Mouse (Mus musculus) spleen, postnatal 14 days (tissue): ENCODE data around the gene Fhit.

ENCODE experiments used
- DNase-seq, 2 experiments: peaks; one replicate each; pipeline ENCODE4 v3.0.0; 2021 to 2022; ENCODE audit warnings: low spot score in 2 of 2

Gene Fhit

DNA sequence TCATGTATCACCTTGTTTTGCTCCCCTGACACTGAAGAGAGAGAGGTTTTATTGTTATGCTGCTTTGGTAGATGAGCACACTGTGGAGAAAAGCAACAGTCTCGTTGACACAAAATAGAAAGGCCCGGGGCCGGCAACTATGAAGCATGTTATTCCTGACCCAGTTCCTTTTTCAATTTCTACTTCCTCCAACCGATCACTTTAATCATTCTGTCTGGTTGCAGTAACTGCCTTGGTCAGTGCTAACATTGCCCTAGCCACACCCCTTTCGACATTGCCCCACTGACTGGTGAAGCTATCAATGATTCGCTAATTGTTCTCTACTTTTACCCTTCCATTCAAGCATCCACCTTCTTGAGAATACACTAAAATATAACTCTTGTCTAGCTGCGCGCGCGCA lies 1028.0 kb downstream of the Fhit start:
- no peak for DNase-seq

DNA sequence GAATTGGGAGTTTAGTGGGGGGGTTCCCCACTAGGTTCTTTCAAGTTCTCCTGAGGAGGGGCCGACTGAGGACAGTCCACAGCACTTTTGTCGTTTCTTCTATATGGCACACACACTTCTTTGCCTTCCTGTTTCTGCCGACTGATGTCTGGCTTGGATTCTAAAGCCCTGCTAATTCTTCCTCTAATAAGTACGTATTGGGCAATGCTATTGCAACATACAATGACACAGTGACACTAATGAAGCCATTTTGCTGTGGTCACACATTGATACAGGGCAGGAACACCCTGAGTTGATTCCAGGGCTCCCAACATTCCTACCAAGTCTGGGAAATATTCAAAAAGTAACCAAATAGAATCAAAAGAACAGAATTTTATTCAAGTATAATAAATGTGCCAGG lies 1032.2 kb downstream of the Fhit start:
- no peak for DNase-seq

DNA sequence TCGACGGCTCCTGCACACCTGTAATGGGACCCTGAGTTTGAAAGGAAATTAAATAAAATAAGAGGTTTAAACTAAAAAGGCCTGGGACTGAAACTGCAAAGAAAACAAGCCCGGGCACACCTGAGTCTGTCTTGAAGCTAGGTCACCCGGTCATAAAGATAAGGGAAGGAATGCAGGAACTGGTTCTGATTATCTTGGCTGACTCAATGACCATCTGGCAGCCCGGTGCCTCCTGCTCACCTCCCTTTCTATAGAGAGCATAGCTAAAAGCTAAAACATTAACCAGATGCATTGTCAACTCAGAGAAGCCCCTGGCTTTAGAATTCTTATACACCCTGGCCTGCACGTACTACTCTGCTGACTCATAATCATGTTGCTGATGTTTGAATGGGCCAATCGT lies 1032.7 kb downstream of the Fhit start:
- DNase-seq = no peak

DNA sequence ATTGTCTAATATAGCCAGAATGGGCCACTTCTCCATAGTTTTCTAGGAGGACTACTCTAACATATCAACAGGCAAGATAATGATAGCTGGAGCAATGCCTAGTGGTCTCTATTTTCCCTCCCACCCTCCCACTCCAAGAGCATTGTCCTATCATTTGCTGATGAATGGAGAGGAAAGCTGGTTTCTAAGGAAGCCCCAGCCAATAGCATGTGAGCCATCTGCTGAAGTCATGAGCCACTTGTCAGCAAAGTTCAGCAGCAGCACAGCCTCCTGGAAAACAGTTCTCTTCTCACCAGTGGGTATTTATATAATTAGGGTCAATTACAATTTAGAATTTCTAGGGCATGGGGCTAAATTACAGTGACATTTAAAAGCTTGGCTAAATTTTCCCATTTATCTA lies 1035.3 kb downstream of the Fhit start:
- no peak for DNase-seq

DNA sequence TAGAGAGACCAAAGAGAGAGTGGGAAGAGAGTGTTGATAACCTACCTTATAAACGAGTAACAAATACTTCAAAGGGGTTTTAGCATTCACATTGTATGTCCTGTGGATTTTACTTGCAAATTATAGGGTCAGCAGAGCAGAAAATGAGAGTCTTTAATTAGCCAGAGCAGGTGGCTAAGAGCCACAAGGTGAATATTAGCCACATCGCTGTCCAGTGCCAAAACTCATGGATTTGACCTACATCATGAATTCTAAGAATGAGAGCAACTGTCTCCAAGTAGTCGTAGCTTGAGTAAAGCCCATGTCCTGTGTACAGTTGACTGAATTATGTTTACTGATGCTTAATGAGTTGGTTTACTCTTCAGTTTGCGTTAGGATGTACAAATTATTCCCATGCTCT lies 1039.7 kb downstream of the Fhit start:
- DNase-seq = no peak

DNA sequence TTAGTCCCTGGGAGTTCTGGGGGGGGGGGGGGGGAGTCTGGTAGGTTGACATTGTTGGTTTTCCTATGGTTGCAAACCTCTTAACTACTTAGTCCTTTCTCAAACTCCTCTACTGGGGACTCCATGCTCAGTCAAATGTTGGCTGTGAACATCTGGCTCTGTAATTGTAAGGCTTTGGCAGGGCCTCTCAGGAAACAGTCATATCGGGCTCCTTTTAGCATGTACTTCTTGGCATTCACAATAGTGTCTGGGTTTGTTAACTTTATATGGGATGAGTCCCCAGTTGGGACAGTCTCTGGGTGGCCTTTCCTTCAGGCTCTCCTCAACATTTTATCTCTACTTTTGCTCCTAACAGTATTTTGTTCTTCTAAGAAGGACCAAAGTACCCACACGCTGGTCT lies 1065.6 kb downstream of the Fhit start:
- DNase-seq = no peak

DNA sequence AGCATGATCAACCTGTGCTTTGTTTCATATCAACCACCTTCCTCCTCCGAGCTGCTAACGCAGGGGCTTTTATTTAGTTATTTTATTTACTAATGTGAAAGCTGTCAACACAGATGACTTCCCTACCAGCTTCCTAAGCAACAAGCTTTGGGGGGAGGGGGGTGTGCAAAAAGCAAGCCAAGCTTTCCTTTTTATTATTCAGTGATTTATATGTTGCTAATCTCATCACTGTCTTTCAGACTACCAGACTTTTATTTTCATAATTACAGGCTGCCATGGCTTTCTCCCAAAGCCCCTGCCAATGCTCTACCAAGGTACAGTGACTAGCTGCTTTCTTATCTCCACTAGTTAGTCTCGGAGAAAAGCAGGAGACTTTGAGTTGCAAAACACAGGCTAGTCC lies 1082.8 kb downstream of the Fhit start:
- DNase-seq = no peak

DNA sequence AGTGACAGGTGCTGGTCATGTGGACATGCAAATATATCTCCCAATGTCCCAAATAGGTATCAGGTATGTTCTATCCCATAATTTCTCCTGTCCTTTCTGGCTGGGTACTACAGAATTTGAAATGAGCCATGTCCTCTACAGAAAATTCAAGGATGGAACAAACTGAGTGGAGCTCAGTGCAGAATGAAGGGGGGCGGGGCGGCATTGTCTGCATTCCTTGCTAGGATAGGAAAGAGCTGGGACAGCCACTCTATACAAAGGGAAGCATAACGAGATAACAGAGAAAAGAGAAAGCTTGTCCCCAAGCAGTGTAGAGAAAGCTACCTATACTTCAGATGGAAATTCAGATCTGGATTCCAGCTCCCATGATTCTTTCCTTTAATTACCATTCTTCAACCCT lies 1111.9 kb downstream of the Fhit start:
- DNase-seq = no peak

DNA sequence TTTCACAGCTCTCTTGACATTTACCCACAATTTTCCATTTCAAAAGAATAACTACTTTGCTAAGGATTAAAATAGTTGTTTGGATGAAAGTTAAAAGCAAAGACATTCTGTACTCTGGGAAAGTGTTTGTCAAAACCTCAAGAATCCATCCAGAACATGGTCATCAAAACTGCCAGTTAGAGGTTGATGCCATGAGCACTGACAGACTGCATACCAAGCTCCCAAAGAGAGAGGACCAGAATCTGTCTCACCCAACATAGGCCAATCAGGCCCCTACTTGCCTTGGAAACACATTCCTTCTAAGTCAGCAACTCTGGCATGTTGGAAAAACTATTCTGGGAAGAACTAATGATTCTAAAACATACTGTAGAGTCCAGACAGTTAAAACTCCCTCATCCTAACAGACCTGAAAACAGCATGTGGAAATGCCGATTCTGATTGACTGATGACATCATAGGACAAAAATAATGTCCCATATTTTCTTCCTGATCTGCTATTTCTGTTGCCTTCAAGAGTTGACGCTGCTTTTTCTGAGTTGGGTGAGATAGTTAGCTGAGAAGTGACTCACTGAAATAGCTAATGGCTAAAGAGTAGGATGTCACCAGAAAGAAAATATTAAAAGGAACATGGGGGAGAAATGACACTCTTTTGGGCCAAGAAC lies 1114.6 kb downstream of the Fhit start:
- no peak for DNase-seq

DNA sequence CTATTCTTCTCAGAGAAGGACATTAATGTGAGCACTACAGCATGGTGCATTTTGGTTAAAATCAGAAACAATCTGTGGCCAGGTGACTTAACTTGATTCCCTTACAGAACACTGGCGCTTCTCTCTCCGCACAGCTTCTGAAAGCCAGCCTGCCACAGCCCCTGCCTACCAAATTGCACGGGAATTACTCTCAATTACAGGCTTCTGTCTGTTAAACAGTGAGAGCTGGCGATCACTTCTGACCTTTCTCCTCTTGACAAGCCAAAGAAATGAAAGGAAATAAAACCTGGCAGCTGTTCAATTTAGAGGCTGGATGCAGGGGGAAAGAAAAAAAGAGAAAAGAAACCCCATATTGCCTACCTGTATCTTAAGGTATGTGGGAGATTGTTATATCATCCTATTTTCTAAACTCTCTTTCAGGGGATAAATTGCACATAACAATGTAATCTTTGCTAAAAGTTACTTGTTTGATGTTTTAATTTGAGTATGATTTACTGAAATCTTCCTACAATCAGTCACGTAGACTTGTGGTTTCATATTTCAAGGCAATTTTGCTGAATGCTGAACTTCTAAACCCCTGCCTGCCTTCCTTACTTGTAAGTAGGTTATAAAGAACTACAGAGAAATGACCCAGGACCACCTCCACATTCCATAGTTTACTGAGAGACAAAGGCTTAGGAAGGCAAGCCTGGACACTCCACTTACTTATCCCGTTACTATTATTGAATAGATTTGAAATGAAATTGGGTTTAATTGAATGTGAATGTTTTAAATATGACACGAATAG lies 1115.3 kb downstream of the Fhit start:
- no peak for DNase-seq

DNA sequence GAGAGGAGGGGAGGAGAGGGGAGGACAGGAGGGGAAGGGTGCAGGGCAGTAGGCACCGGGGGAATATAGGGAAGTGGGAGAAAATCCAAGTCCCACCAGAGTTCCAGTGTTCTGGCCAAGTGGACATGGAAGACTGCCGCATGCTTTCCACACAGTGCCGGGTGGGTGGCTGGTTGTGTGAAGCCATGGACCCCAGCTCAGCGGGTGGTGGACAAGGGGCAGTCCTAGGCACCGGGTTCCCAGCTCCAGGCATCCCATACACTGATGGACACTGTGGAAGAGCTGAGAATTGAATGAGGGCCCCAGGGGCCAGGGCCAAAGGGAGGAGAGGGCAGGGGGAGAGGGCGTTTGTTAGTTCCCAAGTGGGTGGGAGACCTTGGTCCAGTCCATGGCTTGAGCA lies 1123.8 kb downstream of the Fhit start:
- DNase-seq = no peak

DNA sequence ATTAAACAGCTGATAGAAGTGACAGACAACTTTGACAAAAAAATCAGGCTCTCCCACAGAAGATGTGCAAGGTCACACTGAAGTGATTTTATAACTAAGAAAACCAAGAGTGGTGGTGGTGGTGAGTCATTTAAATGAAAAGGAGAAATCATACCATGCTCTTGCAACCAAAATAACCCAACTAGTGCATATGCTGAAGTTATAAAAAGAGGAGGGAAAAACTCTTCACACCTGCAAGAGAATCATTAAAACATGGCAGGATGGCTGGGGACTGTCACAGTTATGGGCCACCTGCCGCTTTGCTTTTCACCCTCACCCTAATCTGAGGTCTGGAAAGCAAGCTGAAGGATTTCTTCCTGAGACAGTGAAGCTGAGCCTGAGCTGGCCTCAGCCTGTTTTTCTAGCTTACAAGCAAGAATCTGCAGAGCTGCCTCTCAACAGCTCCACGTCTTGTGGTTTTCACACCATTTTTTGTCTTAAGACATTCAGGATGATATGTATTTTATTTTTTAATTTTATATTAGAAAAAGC lies 1125.1 kb downstream of the Fhit start:
- DNase-seq = no peak

DNA sequence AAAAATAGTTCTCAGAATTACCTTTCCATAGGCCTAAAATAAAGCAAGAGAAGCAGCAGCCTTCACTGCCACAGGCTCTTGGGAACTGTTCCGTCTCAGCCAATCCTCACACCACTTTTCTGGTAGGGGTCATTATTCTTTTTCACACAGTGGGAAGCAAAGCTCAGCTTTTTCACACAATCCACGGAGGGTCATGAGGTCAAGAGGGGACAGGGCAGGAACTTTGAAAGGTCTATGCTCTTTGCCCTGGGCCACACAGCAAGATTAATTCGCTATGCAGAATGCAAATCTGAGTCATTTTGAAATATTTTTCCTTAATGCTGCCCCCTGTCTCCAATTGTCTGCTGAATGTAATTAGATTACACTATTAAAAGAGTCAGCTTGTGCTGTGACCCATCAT lies 1126.2 kb downstream of the Fhit start:
- DNase-seq = no peak

DNA sequence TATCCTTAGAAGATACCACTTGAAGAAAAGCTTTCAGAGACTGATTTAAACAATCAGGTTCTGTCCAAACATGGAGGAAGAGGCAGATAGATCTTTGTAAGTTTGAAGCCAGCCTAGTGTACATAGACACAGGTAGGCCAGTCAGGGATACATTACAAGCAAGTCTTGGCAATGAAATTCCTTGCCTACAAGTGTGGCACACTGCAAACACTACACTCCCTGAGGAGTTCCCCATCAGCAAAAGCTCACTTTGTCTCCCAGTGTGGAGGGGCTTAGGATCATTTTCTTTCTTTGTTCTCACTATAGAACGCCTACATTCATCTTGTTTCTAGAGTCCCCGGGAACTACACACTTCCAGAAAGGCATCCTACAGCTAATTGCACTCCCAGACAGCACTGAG lies 1126.6 kb downstream of the Fhit start:
- DNase-seq = no peak

DNA sequence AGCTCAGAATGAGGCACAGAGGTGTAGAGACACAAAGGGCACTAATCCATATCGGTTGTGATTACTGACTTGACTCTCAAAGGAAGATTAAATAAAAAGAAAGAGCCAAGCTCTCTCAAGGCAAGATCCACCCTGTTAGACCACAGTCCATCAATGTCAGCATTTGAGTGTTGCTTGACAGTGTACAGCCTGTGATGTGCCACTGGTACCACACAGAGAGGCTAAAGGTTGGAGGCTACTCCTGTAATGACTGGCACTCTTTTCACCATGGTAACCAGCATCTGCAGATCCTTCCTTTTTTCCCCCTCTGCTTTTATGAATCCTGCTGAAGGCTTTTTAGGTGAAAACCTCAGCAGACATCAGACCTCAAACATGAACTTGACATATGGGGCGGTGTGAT lies 1138.5 kb downstream of the Fhit start:
- DNase-seq = no peak

DNA sequence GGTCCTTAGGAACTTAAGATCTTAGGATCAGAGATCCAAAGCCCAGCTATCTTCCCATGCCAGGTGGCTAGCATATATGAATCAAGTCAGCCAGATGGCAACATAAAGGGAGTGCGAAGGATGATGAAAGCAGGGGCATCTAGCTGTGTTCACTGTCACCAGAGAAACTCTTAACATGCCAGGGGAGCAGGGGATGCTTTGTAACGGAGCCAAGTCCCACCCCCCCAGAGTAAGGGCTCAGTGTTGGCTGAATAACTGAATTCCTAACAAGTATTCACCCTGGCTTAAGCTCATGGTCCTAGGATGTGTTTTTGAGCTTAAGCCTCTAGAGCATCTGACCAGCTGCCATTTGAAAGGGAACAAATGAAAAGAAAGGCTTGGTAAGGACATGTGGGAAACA lies 1139.5 kb downstream of the Fhit start:
- no peak for DNase-seq

DNA sequence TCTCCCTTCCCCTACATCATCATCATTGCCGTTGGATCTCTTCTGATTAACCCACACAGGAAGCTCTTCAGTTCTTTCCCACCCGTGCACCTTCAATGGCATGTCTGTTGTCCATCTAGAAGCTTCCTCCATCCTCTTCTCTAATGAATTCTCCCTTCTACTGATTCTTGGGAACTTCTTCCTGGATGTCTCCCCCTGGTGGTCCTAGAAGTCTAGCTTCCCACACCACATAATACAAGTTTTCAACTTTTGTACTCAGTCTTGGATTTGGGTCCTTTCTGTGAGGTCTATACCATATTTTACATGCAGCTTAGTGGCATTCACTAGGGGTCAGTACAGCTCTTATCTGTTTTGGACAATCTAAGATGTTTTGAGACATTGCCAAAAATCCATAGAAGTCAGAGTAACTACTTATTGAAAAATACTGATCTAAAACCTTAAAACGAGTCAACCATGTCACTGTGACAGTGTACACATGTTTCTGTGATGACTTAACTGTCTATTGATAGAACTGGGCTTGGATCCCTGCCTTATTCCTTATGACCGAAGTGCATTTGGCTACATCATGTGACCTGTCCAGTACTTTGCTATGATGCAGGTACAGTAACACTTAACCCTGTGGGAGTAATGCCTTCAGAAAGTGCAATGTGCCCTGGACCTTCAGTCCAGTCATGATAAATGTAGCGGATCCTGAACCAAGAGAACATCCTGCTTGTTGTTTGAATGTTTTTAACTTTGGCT lies 1141.3 kb downstream of the Fhit start:
- no peak for DNase-seq

DNA sequence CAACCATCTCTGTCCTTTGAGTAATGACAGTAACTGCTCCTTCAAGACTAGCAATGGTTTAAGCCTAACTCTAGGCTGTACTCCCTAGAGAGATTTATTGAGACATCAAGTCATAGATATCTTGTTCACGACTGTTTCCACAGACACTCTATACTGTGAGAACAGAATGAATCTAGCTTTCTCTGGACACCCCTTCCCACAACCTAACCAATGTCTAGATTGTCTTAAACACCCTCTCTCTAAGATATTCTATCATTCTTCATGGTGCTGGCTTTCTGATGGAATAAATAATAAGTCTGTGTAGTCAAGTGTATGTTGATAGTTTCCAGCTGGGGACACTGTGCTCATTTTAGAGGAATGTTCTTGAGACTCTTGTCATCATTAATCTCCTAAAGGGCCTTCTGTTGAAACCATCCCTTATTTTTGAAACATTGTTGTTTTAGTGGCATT lies 1148.0 kb downstream of the Fhit start:
- DNase-seq = no peak

DNA sequence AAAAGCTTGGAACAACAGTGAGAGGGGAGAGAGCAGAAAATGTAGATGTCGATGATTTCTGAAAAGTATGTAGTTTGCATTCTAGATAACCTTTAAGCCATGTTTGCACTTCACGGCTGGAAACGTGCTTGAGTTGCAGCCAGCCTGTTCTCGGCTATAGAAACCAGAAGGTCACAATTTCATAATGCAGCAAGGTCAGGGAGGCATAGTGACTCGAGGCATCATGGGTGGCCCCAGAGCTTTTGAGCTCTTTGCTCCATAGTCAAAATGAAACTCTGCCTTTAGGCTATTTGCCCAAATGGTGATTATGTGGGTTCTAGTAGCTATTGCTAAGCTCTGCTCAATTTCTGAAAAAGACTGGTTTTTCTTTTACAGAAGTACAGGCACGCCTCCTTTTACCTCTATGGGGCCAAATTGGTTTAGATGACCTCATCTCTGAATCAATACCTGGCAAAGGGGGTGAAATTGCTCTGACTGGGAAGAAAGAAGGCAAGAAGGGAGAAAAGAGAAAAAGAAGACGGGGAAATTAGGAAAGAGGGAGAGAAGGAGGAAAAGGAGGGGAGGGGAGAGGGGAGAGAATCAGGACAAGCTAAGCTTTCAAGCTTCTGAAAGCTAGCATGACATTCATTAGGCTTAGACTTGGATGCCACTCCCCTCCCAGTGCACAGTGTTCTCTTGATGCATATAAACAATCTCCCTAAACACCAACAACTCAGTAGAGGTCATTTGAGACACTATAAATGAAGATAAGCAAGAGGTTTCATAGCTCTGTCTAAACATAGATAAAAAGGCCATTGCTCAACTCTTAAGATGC lies 1148.6 kb downstream of the Fhit start:
- DNase-seq = no peak

DNA sequence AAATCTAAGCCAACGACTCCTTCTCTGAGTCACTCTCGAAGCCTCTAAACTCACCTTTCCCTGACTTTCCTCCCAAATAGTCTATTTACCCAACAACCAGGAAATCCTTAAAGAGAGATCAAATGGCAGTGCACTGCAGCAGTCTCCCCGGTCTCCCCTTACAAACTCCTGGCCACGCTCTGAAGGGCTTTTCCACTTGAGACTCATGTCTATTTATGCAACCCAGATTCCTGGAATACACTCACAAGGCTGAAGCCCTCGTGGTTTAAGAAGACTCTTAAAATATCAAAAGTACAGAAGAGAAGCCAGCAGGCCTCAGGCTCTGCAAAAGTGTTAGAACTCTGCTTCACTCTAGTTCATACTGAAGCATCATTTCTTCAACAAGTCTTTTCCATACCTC lies 1155.6 kb downstream of the Fhit start:
- DNase-seq = no peak

DNA sequence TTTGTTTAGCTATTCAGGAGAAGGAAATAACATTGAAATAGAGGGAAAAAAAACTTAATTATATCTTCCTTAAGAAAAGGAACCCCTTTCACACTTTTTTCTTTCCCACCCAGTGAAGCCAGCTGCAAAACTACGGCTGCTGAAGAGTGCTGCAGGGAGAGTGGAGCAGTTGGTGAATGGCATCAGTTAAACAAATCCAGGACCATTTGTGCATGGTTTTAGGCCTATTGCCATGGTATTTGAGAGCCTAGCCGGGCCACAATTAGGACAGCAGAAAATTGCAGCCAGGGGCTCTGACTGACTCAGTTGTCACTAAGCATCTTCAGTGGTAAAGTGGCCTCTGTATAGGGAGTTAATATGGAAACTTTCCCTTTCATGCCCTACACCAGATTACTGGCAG lies 1158.0 kb downstream of the Fhit start:
- DNase-seq = no peak

DNA sequence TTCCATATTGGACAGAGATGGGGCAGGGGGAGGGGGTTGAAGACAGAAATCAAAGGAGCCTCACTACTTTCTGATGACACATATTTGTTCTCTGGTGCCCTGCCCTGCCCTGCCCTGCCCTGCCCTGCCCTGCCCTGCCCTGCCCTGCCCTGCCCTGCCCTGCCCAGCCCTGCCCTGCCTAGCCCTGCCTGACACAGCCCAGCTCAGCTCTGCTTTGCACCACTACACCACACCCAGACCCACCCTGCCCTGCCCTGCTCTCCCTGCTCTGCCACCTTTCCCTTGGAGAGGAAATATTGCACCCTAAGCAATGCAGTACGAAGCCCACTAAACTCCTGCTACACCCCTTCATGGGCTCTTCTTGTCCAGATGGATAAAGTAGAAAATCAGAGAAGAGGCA lies 1171.2 kb downstream of the Fhit start:
- no peak for DNase-seq
